Mouse (Mus musculus) heart, embryonic 12.5 days (tissue): Measurements from ENCODE around the gene Elf3. TPM values are rescaled to one million over a fixed set of nuclear protein-coding genes. Genes with fewer than 3 reads are reported as not detected.
"Not testable (repeated sequence)": the region's sequence is repeated elsewhere in the genome, so short reads cannot be mapped to it uniquely, and the experiment has no call there.

Source experiments
- ATAC-seq: fragments of 200-750 bp; cut with Nextera tagmentation; 2 replicates; pipeline ENCODE4 v1.8.0; 2017; ENCODE audit warnings: moderate TSS enrichment, moderate library complexity; ENCODE audit not compliant: insufficient number of reproducible peaks, low FRiP score
- H3K27ac ChIP-seq: fragments of 300-500 bp; sonication (generic); 2 replicates; pipeline ENCODE4 v1.5.1; 2016; ENCODE audit warnings: mild to moderate bottlenecking, moderate library complexity; ENCODE audit not compliant: poor library complexity, severe bottlenecking
- H3K27me3 ChIP-seq: fragments of 300-500 bp; sonication (generic); replicated peaks from 2 replicates; pipeline ENCODE4 v1.6.1; 2016; ENCODE audit warnings: mild to moderate bottlenecking, moderate library complexity
- H3K36me3 ChIP-seq: fragments of 300-500 bp; sonication (generic); 2 replicates; pipeline ENCODE4 v1.6.1; 2016; ENCODE audit warnings: mild to moderate bottlenecking, moderate library complexity
- H3K4me1 ChIP-seq: fragments of 300-500 bp; sonication (generic); replicated peaks from 2 replicates; pipeline ENCODE4 v1.6.1; 2016; ENCODE audit warnings: mild to moderate bottlenecking
- H3K4me2 ChIP-seq: fragments of 300-500 bp; sonication (generic); 2 replicates; pipeline ENCODE4 v1.6.1; 2016; ENCODE audit warnings: mild to moderate bottlenecking, moderate library complexity
- H3K4me3 ChIP-seq: fragments of 300-500 bp; sonication (generic); 2 replicates; pipeline ENCODE4 v1.5.1; 2016; ENCODE audit warnings: mild to moderate bottlenecking
- H3K9ac ChIP-seq: fragments of 300-500 bp; sonication (generic); 2 replicates; pipeline ENCODE4 v1.6.1; 2016; ENCODE audit warnings: mild to moderate bottlenecking, moderate library complexity
- H3K9me3 ChIP-seq: fragments of 300-500 bp; sonication (generic); replicated peaks from 2 replicates; pipeline ENCODE4 v1.6.1; 2016; ENCODE audit warnings: mild to moderate bottlenecking, moderate library complexity
- WGBS: fragments of 180-500 bp; shearing (Covaris S2); methylation state at CpG from one replicate; pipeline ENCODE4 v1.1.7; 2016; 5-methylcytosine and 5-hydroxymethylcytosine counted together
- polyA plus RNA-seq: library from polyadenylated mRNA; unstranded; fragments of >200 nt; fragmentation: Nextera tagmentation; extraction: Ambion mirVana; gene quantifications from 2 replicates; pipeline ENCODE4 v1.2.1, GENCODE M21; 2016

Gene Elf3
- polyA plus RNA-seq, 1 experiment from 2014 or later: 0.91 TPM

DNA sequence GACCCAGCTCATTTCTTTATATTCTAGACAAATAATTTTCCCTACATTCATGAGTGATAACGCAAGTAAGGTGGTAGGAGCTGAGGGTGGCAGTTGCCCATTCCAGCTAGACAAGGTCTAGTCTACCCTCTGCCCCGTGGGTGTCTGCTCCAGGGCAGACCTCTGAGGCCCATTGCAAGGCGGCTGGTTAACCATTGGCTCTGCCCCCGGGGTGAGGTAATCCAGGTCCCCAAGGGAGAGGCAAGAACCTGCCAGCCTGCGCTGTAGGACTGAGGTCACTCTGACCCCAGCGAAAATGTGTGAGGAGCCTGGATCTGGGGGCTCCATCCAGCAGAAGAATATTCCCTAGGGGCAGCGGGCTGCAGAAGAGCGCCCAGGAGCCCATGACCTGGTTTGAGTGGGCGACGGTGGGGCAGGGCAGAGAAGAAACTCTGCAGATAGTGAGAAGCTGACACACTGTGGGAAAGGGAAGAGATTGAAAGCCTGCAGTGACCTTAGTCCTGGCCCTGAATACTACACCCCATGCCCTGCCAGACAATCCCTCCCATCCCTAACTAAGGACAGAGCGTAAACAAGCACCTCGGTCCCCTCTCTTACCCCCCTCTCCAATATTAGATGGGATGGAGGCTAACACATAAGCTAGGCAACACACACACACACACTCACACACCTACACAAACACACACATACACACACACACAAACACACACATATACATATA is 21.1 kb downstream of the Elf3 start:
- no peaks in the 10 kb centered on the region for H3K9me3 ChIP-seq
- WGBS: 65% methylated on average over 12 of the region's 12 CpGs
- H3K4me1 ChIP-seq: no peaks in the 10 kb centered on the region
- no peaks in the 10 kb centered on the region for H3K36me3 ChIP-seq
- H3K4me3 ChIP-seq: no peak overlapping the region
- no peak overlapping the region for H3K9ac ChIP-seq
- no peak overlapping the region for H3K27ac ChIP-seq
- ATAC-seq: no peak
- peaks cover 4% of the 10 kb centered on the region for H3K27me3 ChIP-seq
- H3K4me2 ChIP-seq: no peak overlapping the region

DNA sequence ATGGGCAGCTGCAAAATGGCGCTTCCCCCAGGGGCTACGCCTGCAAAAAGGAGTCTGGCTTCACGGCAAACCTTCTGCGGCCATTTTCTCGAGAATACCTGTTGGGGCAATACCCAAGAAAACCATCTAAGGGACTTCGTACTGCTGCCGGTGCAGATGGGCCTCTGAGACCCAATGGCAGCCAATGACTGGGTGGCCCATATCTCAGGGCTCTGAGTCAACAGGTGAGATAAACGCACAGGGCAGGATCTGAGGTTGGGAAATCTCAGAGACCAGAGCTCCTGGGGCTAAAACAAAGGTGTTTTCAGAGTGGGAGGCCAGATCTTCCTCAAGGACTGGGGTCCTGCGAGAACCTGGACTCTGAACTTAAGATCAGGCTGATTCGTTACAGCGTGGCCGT is 23.6 kb downstream of the Elf3 start:
- Histone ChIP-seq H3K4me2 (no peak overlapping the region), H3K4me1 (no peaks in the 10 kb centered on the region), H3K9me3 (no peaks in the 10 kb centered on the region), H3K9ac (no peak overlapping the region), H3K27me3 (peaks cover 8% of the 10 kb centered on the region), H3K4me3 (no peak overlapping the region), H3K36me3 (no peaks in the 10 kb centered on the region), H3K27ac (no peak overlapping the region)
- no peak for ATAC-seq
- 78% methylated on average over 12 of the region's 12 CpGs for WGBS

DNA sequence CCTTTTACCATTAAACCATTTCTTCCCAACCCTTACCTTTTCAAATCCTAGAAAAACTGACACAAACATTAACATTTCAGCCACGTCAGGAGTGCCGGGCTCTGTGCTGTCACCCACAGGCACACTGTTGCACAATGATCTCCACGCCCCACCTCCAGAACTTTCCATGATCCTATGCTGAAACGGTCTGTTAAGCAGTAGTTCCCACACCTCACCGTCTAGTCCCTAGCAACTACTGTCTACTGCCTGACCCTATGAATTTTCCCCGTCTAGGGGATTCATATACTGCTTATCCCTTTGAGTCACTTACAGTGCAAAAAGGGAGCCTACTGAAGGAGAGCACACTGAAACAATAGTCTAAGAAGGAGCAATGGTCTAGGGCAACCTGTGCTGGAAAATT is 24.4 kb downstream of the Elf3 start:
- H3K4me3 ChIP-seq: no peak overlapping the region
- H3K27ac ChIP-seq: no peak overlapping the region
- no peak for ATAC-seq
- no peaks in the 10 kb centered on the region for H3K4me1 ChIP-seq
- no peak overlapping the region for H3K4me2 ChIP-seq
- peaks cover 8% of the 10 kb centered on the region for H3K27me3 ChIP-seq
- 86% methylated on average over 6 of the region's 6 CpGs for WGBS
- H3K9ac ChIP-seq: no peak overlapping the region
- no peaks in the 10 kb centered on the region for H3K36me3 ChIP-seq
- no peaks in the 10 kb centered on the region for H3K9me3 ChIP-seq

DNA sequence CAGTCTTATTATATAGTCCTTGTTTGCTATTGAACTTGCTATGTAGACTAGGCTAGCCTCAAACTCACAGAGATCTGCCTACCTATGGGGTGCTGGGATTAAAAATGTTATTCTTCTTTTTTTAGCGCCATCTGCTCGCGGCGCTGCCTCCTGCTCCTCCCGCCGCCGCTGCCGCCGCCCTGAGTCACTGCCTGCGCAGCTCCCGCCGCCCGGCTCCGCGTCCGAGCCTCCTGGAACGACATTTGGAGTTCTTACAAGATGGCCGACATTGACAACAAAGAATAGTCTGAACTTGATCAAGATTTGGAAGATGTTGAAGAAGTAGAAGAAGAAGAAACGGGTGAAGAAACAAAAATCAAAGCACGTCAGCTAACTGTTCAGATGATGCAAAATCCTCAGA is 26.5 kb downstream of the Elf3 start:
- H3K36me3 ChIP-seq, H3K27me3 ChIP-seq, ATAC-seq, H3K9ac ChIP-seq, H3K9me3 ChIP-seq, H3K4me3 ChIP-seq, H3K4me2 ChIP-seq, H3K4me1 ChIP-seq, H3K27ac ChIP-seq: not testable (repeated sequence)
- WGBS: 65% methylated on average over 20 of the region's 20 CpGs

DNA sequence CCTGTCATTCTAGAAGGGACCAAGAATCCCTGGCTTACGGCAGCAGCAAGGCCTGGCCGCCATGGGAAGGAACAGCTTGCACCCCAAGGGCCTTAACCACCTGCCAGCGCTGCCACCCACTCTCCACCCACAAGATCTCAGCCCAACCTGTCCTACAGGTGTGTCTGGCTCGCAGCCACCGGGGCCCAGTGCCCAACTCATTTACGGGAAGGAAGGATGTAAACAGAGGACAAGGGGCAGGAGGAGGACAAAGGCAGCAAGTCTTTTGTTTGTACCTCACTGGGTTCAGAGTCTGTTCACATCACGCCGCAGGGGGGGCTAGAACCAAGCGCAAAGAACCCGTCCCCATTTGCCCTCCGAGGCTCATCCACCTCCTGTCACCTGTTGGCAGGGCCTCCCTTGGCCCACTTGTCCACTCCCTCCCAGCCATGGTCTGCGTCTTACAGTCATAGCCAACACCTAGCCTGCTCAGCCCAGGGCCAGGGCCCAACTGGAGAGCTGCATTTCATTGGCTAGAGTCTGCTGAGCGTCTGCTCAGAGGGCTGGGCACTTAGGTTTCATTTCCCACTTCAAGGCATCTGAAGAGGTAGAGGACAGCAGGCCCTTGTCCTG is 30.9 kb downstream of the Elf3 start:
- H3K36me3 ChIP-seq: no peaks in the 10 kb centered on the region
- no peak overlapping the region for H3K9ac ChIP-seq
- H3K4me1 ChIP-seq: no peaks in the 10 kb centered on the region
- ATAC-seq: no peak
- peaks cover 16% of the 10 kb centered on the region for H3K27me3 ChIP-seq
- H3K4me3 ChIP-seq: no peak overlapping the region
- H3K9me3 ChIP-seq: no peaks in the 10 kb centered on the region
- 81% methylated on average over 13 of the region's 13 CpGs for WGBS
- no peak overlapping the region for H3K4me2 ChIP-seq
- no peak overlapping the region for H3K27ac ChIP-seq

DNA sequence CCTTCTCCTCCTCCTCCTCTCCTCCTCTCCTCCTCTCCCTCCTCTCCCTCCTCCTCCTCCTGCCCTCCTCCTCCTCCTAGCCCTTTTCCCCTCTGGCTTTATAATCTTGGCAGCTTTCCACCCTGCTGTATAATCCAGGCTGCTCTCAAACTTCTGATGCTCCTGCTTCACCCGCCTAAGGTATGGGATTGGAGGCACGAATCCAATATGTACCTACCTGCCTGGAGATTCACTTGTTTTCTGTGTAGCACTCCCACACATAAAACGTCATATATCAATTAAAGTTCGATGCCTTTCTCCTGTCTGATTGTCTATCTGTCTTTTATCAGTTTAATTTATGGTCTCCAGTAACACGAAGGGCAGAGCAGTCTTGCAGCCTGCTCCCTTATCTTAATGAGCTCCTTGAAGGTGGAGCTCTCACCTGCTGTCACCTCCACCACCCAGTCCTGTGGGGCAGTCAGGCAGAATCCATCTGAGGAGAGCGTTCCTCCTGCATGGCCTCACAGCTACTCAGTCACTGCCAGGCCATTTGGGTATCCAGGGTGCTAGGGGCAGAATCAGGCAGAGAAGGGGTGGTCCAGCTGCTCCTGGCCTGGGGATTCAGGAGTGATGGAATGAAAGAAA is 33.3 kb downstream of the Elf3 start:
- Histone ChIP-seq H3K9me3 (no peaks in the 10 kb centered on the region), H3K4me2 (no peak overlapping the region), H3K9ac (no peak overlapping the region), H3K36me3 (no peaks in the 10 kb centered on the region), H3K27ac (no peak overlapping the region), H3K4me3 (no peak overlapping the region), H3K27me3 (peaks cover 14% of the 10 kb centered on the region), H3K4me1 (no peaks in the 10 kb centered on the region)
- WGBS: 41% methylated on average over 6 of the region's 6 CpGs
- no peak for ATAC-seq

DNA sequence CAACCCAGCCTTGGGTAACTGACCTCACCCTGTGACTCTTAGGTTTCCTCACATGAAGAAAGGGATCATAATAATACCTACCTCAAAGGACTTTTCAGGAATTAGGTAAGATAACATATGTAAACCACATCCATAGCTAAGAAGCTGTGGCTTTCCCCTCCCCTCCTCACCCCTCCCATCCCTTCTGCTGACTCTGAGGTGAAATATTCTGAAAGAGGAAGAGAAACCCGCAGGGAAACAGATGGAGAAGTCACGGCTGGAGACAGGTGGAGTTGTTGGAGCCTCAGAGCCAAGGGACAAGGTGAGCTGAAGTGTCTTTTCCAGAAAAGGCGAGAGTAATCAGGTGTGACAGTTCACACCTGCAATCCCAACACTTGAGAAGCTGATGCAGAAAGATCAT is 34.2 kb downstream of the Elf3 start:
- Histone ChIP-seq H3K9ac (no peak overlapping the region), H3K4me2 (no peak overlapping the region), H3K27me3 (peaks cover 12% of the 10 kb centered on the region), H3K9me3 (no peaks in the 10 kb centered on the region), H3K4me1 (no peaks in the 10 kb centered on the region), H3K27ac (no peak overlapping the region), H3K4me3 (no peak overlapping the region), H3K36me3 (no peaks in the 10 kb centered on the region)
- 72% methylated on average over 3 of the region's 3 CpGs for WGBS
- ATAC-seq: no peak

DNA sequence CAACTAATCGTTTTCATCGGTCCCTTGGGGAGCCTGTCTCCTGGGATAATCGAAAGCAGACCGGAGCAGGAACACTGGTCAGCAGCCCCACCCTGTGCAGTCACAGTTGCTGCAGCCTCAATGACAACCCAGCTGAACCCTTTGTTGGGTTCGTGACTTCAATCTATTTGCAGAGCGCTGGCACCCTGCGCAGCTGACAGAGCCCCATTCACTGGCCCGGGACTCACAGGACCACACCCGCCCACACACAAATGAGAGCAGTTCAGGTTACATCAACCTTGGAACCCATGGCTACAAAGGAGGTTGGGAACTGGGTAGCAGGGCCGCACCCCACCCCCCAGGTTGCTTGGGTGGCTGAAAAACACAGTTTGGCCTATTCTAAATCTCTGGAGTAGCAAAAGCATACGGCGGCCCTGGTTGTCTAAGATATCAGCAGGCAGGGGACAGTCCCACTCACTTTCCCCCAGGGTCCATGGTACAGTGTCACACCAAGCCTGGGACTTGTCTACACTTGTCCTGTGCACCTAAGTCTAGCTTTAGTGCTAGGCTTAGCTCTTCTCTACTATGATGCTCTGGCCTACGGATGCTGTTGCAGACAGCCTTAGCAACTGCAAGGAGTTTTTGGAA is 40.6 kb downstream of the Elf3 start:
- peaks cover 6% of the 10 kb centered on the region; the same call in 1 of the 2 replicates for H3K27me3 ChIP-seq
- H3K36me3 ChIP-seq: no peaks in the 10 kb centered on the region
- no peak overlapping the region for H3K4me3 ChIP-seq
- H3K27ac ChIP-seq: no peak overlapping the region
- no peaks in the 10 kb centered on the region for H3K4me1 ChIP-seq
- WGBS: 65% methylated on average over 13 of the region's 13 CpGs
- H3K9ac ChIP-seq: no peak overlapping the region
- ATAC-seq: no peak
- H3K4me2 ChIP-seq: no peak overlapping the region
- H3K9me3 ChIP-seq: no peaks in the 10 kb centered on the region

DNA sequence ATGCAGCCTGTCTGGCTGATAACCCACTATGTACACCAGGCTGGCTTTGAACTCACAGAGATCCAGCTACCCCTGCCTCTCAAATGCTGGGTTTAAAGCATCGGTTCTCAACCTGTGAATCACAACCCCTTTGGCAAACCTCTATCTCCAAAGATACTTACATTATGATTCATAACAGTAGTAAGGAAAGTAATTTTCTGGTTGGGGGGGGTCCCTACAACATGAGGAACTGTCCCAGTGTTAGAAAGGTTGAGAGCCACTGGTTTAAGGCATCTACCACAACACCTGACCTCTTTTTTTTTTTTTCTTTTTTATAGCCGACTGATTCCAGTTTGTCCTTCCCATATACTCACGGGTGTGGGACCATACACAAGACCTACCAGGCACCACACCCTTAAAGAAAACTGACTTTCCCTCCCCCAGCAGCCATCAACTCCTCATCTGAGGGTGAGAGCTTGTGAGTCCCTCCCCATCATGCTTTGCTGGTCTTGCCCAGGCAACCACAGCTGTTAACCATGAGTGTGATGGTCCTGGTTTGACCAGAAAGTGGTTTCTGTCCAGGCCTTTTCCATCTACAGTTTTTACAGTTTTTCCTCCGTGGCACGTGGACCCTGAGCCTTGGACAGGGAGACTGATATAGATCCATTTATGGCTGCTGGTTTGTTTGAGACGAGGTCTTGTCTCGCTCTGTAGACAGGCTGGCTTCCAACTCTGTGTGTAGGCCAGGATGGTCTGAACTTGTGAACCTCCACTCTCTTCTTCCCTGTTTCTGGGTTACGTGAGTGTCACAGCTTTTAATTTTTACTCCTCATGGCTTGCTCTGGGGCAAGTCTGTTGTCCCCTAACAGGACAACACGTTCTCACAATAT is 44.4 kb downstream of the Elf3 start:
- WGBS: 80% methylated on average over 9 of the region's 9 CpGs

DNA sequence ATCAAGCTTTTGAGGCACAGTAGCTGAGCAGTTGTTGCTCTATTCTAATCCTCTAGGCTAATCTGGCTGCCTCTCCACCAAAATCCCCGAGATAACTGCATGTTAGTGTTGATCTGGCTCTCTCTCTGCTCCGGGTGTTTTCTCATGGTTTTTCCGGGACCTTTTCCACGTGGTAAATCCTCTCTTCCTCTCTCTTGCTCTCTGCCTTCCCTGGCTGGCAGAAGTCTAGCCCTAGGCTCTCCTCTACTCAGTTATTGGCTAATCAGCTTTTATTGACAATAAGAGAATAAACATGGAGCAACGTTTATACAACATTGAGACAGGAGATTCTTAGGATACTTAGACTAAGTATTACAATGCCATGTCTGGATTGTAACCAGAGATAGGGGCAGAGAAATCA is 47.9 kb downstream of the Elf3 start:
- WGBS: 42% methylated on average over 5 of the region's 5 CpGs
- Histone ChIP-seq H3K9me3 (no peaks in the 10 kb centered on the region), H3K4me1 (peaks cover 2% of the 10 kb centered on the region), H3K4me3 (no peak overlapping the region), H3K9ac (no peak overlapping the region), H3K27me3 (peaks cover 19% of the 10 kb centered on the region), H3K27ac (no peak overlapping the region), H3K4me2 (no peak overlapping the region), H3K36me3 (no peaks in the 10 kb centered on the region)
- no peak for ATAC-seq

More for the DNA sequence above, 44.4 kb downstream of the Elf3 start:
- Histone ChIP-seq H3K27me3 (peaks cover 10% of the 10 kb centered on the region; the same call in 1 of the 2 replicates), H3K9me3 (no peaks in the 10 kb centered on the region), H3K4me3 (no peak overlapping the region), H3K9ac (no peak overlapping the region), H3K36me3 (no peaks in the 10 kb centered on the region), H3K4me1 (no peaks in the 10 kb centered on the region), H3K27ac (no peak overlapping the region), H3K4me2 (no peak overlapping the region)
- no peak for ATAC-seq
